Mouse (Mus musculus) liver, adult 10 weeks (tissue): ENCODE data around the gene Comt. TPM values are rescaled to one million over a fixed set of nuclear protein-coding genes. Genes with fewer than 3 reads are reported as not detected.

ENCODE experiments used
- polyA plus RNA-seq: library from polyadenylated mRNA; stranded (reverse); fragments of 350-450 nt; fragmentation: Illumina TruSeq; extraction: RNeasy Lipid Tissue Mini Kit (QIAGEN cat#74804); gene quantifications from one replicate; pipeline ENCODE4 v1.2.3, GENCODE M21; 2014; ENCODE audit warnings: low read depth, low replicate concordance

Comt gene
- 108 TPM for polyA plus RNA-seq

DNA sequence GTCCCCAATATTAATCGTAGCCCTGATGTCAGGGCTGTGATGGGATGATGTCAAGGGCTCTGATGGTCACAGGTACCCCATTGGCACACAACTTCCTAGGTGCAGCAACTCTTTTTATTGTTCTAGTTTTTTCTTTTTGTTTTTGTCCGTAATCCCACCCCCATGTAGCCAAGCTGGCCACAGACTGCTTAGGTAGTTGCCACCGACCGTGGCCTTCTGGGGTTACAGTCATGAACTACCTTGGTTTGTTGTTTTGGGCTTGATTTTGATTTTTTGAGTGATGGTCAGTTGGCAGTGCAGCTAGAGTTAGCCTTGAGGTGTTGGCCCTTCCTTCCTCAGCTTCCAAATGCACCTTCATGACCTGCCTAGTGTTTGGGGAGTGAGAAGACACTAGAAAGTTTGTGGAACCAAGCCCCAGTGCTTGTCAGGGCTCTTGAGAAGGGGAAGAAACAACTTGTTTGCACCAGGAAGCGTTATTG, at the start of gene Comt:
Gene Comt (minus strand): TSS at position 51 of the 479 bp plus-strand sequence.

GRCm38 (mm10) chr16:18426215-18426791, 349 bp downstream of the Comt start, which contains the start of gene Txnrd2:
Txnrd2 (plus strand) TSS chr16:18426384.

Other genes starting within 250 kb of the Comt start
- gene Ccdc188, start 209.0 kb downstream of the Comt start, polyA plus RNA-seq: not detected
- gene Zdhhc8, start 191.7 kb downstream of the Comt start, polyA plus RNA-seq: not detected
- gene Trmt2a, start 178.2 kb downstream of the Comt start, polyA plus RNA-seq: 11.7 TPM
- gene Ranbp1, start 178.1 kb downstream of the Comt start, polyA plus RNA-seq: 38.4 TPM
- not detected for gene Gm49776, start 168.5 kb downstream of the Comt start, polyA plus RNA-seq
- gene Dgcr8, start 137.6 kb downstream of the Comt start, polyA plus RNA-seq: 8.6 TPM
- gene Tango2, start 78.7 kb downstream of the Comt start, polyA plus RNA-seq: 12.6 TPM
- gene Arvcf, start 78.7 kb downstream of the Comt start, polyA plus RNA-seq: 0.34 TPM
- gene Txnrd2, start 468 bp downstream of the Comt start, polyA plus RNA-seq: 6.9 TPM
- gene Gnb1l, start 71.9 kb upstream of the Comt start, polyA plus RNA-seq: 0.40 TPM
- gene Rtl10, start 72.0 kb upstream of the Comt start, polyA plus RNA-seq: not detected
- not detected for gene Tbx1, start 163.8 kb upstream of the Comt start, polyA plus RNA-seq
- gene Gp1bb, start 195.6 kb upstream of the Comt start, polyA plus RNA-seq: not detected
- not detected for gene Gm49601, start 199.6 kb upstream of the Comt start, polyA plus RNA-seq
- gene Sept5, start 203.1 kb upstream of the Comt start, polyA plus RNA-seq: not detected